Mouse (Mus musculus) CH12.LX (cell line): ENCODE measurements at regions not wholly inside any gene's neighbourhood (a gene's known extent, or its start where the extent isn't known, plus 50 kb on each side); places are given as distances from the start of the nearest gene placed in this dataset.

ENCODE experiments used
- DNase-seq: peaks from one replicate; pipeline ENCODE4 v3.0.0-alpha.2; 2013; ENCODE audit errors: extremely low read depth
- H3K27ac ChIP-seq: 2 replicates; pipeline ENCODE4 v1.5.1; 2012; ENCODE audit warnings: low read depth, mild to moderate bottlenecking, control low read depth, moderate library complexity; ENCODE audit not compliant: insufficient read depth
- H3K27me3 ChIP-seq: replicated peaks from 2 replicates; pipeline ENCODE3; 2012; ENCODE audit warnings: inconsistent platforms
- H3K36me3 ChIP-seq, 2 experiments: replicated peaks in 1 of 2; 2 replicates each; pipeline versions ENCODE3 to v1.6.1; 2012; ENCODE audit warnings: inconsistent platforms in 1 of 2, low read length in 1 of 2, mild to moderate bottlenecking in 1 of 2, mixed read lengths in 1 of 2, moderate library complexity in 1 of 2; ENCODE audit not compliant: control insufficient read depth in 1 of 2, insufficient read depth in 1 of 2
- H3K4me1 ChIP-seq, 2 experiments: 2 replicates each; pipeline ENCODE4 v1.6.1; 2012; ENCODE audit warnings: inconsistent platforms in 1 of 2, moderate library complexity in 1 of 2; ENCODE audit not compliant: insufficient read depth in 2 of 2, control insufficient read depth in 1 of 2
- H3K4me2 ChIP-seq: 2 replicates; pipeline ENCODE4 v1.6.1; 2012; ENCODE audit warnings: low read depth, mild to moderate bottlenecking, control low read depth; ENCODE audit not compliant: poor library complexity, insufficient read depth, severe bottlenecking
- H3K4me3 ChIP-seq, 3 experiments: fragments of 150-350 bp in 1 of 3; sonication (generic) in 1 of 3; replicated peaks in 1 of 3; 2 replicates each; pipeline versions ENCODE3 to v1.5.1; 2011 to 2012; ENCODE audit warnings: low read depth in 2 of 3, low read length in 2 of 3, mild to moderate bottlenecking in 2 of 3, moderate library complexity in 2 of 3, control low read depth in 1 of 3, improper control_type of control experiment in 1 of 3, inconsistent platforms in 1 of 3, mixed read lengths in 1 of 3; ENCODE audit not compliant: poor library complexity in 1 of 3
- H3K79me2 ChIP-seq: replicated peaks from 2 replicates; pipeline ENCODE4 v1.6.1; 2012; ENCODE audit warnings: mild to moderate bottlenecking, moderate library complexity; ENCODE audit not compliant: control insufficient read depth, poor library complexity, insufficient read depth, severe bottlenecking; ENCODE audit errors: extremely low read depth
- H3K9ac ChIP-seq: 2 replicates; pipeline ENCODE4 v1.6.1; 2012; ENCODE audit warnings: low read depth, mild to moderate bottlenecking, control low read depth, moderate library complexity; ENCODE audit not compliant: insufficient read depth
- H3K9me3 ChIP-seq: replicated peaks from 2 replicates; pipeline ENCODE3; 2012; ENCODE audit warnings: low read length, inconsistent platforms, mixed read lengths
- BHLHE40 ChIP-seq: IDR thresholded peaks from 2 replicates; pipeline ENCODE4 v1.6.1; 2011; ENCODE audit warnings: mild to moderate bottlenecking, low read depth, low read length, improper control_type of control experiment
- CTCF ChIP-seq, 2 experiments: IDR thresholded peaks in 1 of 2; conservative IDR thresholded peaks in 1 of 2; 2 replicates each; pipeline ENCODE4 v1.5.1; 2011 to 2012; ENCODE audit warnings: low read depth in 2 of 2, low read length in 2 of 2, improper control_type of control experiment in 1 of 2, inconsistent platforms in 1 of 2, mild to moderate bottlenecking in 1 of 2, moderate library complexity in 1 of 2
- E2F4 ChIP-seq: IDR thresholded peaks from 2 replicates; pipeline ENCODE4 v1.6.1; 2011; ENCODE audit warnings: low read depth, low read length, improper control_type of control experiment; ENCODE audit not compliant: insufficient replicate concordance
- ELF1 ChIP-seq: IDR thresholded peaks from 2 replicates; pipeline ENCODE4 v1.6.1; 2014; ENCODE audit warnings: low read depth, mild to moderate bottlenecking, inconsistent platforms, low read length, improper control_type of control experiment
- EP300 ChIP-seq: IDR thresholded peaks from 2 replicates; pipeline ENCODE4 v1.6.1; 2011; ENCODE audit warnings: low read length, improper control_type of control experiment
- ETS1 ChIP-seq: conservative IDR thresholded peaks from 2 replicates; pipeline ENCODE4 v1.6.1; 2012; ENCODE audit warnings: low read depth, mild to moderate bottlenecking, inconsistent platforms, low read length, improper control_type of control experiment, moderate library complexity
- GABPA ChIP-seq: IDR thresholded peaks from 2 replicates; pipeline ENCODE4 v1.6.1; 2012; ENCODE audit warnings: low read depth, low read length, improper control_type of control experiment, inconsistent platforms; ENCODE audit not compliant: insufficient replicate concordance
- JUND ChIP-seq: conservative IDR thresholded peaks from 2 replicates; pipeline ENCODE4 v1.6.1; 2011; ENCODE audit warnings: low read depth, low read length, improper control_type of control experiment
- KAT2A ChIP-seq: IDR thresholded peaks from 2 replicates; pipeline ENCODE4 v1.6.1; 2012; ENCODE audit warnings: low read length, improper control_type of control experiment, inconsistent platforms; ENCODE audit not compliant: insufficient replicate concordance
- MAZ ChIP-seq: IDR thresholded peaks from 2 replicates; pipeline ENCODE4 v1.6.1; 2012; ENCODE audit warnings: low read depth, mild to moderate bottlenecking, inconsistent platforms, low read length, improper control_type of control experiment, moderate library complexity
- MEF2A ChIP-seq: IDR thresholded peaks from 2 replicates; pipeline ENCODE4 v1.6.1; 2014; ENCODE audit warnings: low read depth, mild to moderate bottlenecking, inconsistent platforms, low read length, improper control_type of control experiment, borderline replicate concordance
- MXI1 ChIP-seq: IDR thresholded peaks from 2 replicates; pipeline ENCODE4 v1.6.1; 2011; ENCODE audit warnings: mild to moderate bottlenecking, low read depth, low read length, improper control_type of control experiment
- MYC ChIP-seq: IDR thresholded peaks from 2 replicates; pipeline ENCODE4 v1.6.1; 2011; ENCODE audit warnings: low read depth, mild to moderate bottlenecking, improper control_type of control experiment, low read length
- NELFE ChIP-seq: IDR thresholded peaks from 2 replicates; pipeline ENCODE4 v1.6.1; 2011; ENCODE audit warnings: low read depth, low read length, improper control_type of control experiment
- NRF1 ChIP-seq: IDR thresholded peaks from 2 replicates; pipeline ENCODE4 v1.6.1; 2014; ENCODE audit warnings: low read depth, mild to moderate bottlenecking, inconsistent platforms, low read length, improper control_type of control experiment, moderate library complexity
- PAX5 ChIP-seq: IDR thresholded peaks from 2 replicates; pipeline ENCODE4 v1.6.1; 2012; ENCODE audit warnings: low read length, inconsistent platforms, mixed read lengths
- POLR2A ChIP-seq: IDR thresholded peaks from 2 replicates; pipeline ENCODE4 v1.6.1; 2011; ENCODE audit warnings: low read depth, mild to moderate bottlenecking, improper control_type of control experiment, low read length
- POLR2AphosphoS2 ChIP-seq: IDR thresholded peaks from 2 replicates; pipeline ENCODE4 v1.6.1; 2011; ENCODE audit warnings: low read depth, low read length, improper control_type of control experiment
- RAD21 ChIP-seq: IDR thresholded peaks from 2 replicates; pipeline ENCODE4 v1.6.1; 2011; ENCODE audit warnings: low read depth, mild to moderate bottlenecking, low read length, improper control_type of control experiment, moderate library complexity
- RCOR1 ChIP-seq: conservative IDR thresholded peaks from 2 replicates; pipeline ENCODE4 v1.6.1; 2012; ENCODE audit warnings: low read depth, mild to moderate bottlenecking, inconsistent platforms, low read length, improper control_type of control experiment
- SIN3A ChIP-seq: IDR thresholded peaks from 2 replicates; pipeline ENCODE4 v1.6.1; 2012; ENCODE audit warnings: low read length, improper control_type of control experiment, inconsistent platforms
- SMC3 ChIP-seq: IDR thresholded peaks from 2 replicates; pipeline ENCODE4 v1.6.1; 2011; ENCODE audit warnings: low read depth, low read length, improper control_type of control experiment
- TCF12 ChIP-seq: IDR thresholded peaks from 2 replicates; pipeline ENCODE4 v1.6.1; 2014; ENCODE audit warnings: low read depth, mild to moderate bottlenecking, inconsistent platforms, low read length, improper control_type of control experiment
- USF1 ChIP-seq: IDR thresholded peaks from 2 replicates; pipeline ENCODE4 v1.6.1; 2014; ENCODE audit warnings: low read depth, mild to moderate bottlenecking, inconsistent platforms, low read length, improper control_type of control experiment
- USF2 ChIP-seq: conservative IDR thresholded peaks from 2 replicates; pipeline ENCODE4 v1.6.1; 2011; ENCODE audit warnings: low read depth, low read length, improper control_type of control experiment
- ZC3H11A ChIP-seq: IDR thresholded peaks from 2 replicates; pipeline ENCODE4 v1.6.1; 2012; ENCODE audit warnings: low read depth, mild to moderate bottlenecking, inconsistent platforms, low read length, improper control_type of control experiment
- ZKSCAN1 ChIP-seq: IDR thresholded peaks from 2 replicates; pipeline ENCODE4 v1.6.1; 2012; ENCODE audit warnings: low read depth, inconsistent platforms, low read length, improper control_type of control experiment, borderline replicate concordance
- ZMIZ1 ChIP-seq: IDR thresholded peaks from 2 replicates; pipeline ENCODE4 v1.6.1; 2012; ENCODE audit warnings: low read depth, mild to moderate bottlenecking, inconsistent platforms, low read length, improper control_type of control experiment
- dilution Hi-C: fragments of 300-500 bp; cut with MboI; formaldehyde crosslinking; loops from 2 replicates; pipeline ENCODE4 v1.14.3; 2020; ENCODE audit warnings: low sequenced_read_pairs; ENCODE audit not compliant: extremely low pct_unique_long_range_greater_than_20kb, extremely low pct_ligation_motif_present
- in situ Hi-C: fragments of 300-500 bp; cut with MboI; formaldehyde crosslinking; loops from 3 replicates; pipeline ENCODE4 v1.14.3; 2019; ENCODE audit warnings: low sequenced_read_pairs, low pct_ligation_motif_present, low pct_unique_long_range_greater_than_20kb, mixed read lengths

GRCm38 (mm10) chr1:23462411-23462810 is 64.8 kb upstream of the Ogfrl1 start:
- no peaks in the 10 kb centered on the region for H3K79me2 ChIP-seq
- in situ Hi-C loops (no loop called here), dilution Hi-C loops (no loop called here)
- no peaks in the 10 kb centered on the region; a peak in 1 of 4 replicates for H3K4me1 ChIP-seq
- H3K27me3 ChIP-seq: no peaks in the 10 kb centered on the region
- H3K4me2 ChIP-seq: no peak overlapping the region
- H3K4me3 ChIP-seq: no peak overlapping the region
- H3K9ac ChIP-seq: no peak overlapping the region
- H3K36me3 ChIP-seq: no peaks in the 10 kb centered on the region
- no peaks in the 10 kb centered on the region for H3K9me3 ChIP-seq
- TF ChIP-seq MYC: no peak
- no peak for TF ChIP-seq ELF1
- no peak for TF ChIP-seq CTCF (conservative IDR thresholded peaks at IDR 0.05 in 1 of 2, IDR thresholded peaks at IDR 0.05 in 1 of 2; ENCODE audit: low read depth in 2 of 2, low read length in 2 of 2)
- TF ChIP-seq NELFE: no peak
- TF ChIP-seq ZMIZ1: no peak
- TF ChIP-seq USF2: no peak
- no peak for TF ChIP-seq MEF2A
- no peak for TF ChIP-seq MAZ
- no peak for TF ChIP-seq BHLHE40
- no peak for TF ChIP-seq RCOR1
- TF ChIP-seq KAT2A: no peak
- no peak for TF ChIP-seq EP300
- TF ChIP-seq SMC3: no peak
- TF ChIP-seq USF1: no peak
- no peak for TF ChIP-seq ZKSCAN1
- TF ChIP-seq, all 38 proteins: peak for 0
- no peak overlapping the region for H3K27ac ChIP-seq
- no peak for DNase-seq

- Histone ChIP-seq H3K4me2 (no peak overlapping the region), H3K4me1 (no peaks in the 10 kb centered on the region; a peak in 1 of 4 replicates), H3K27ac (no peak overlapping the region), H3K27me3 (no peaks in the 10 kb centered on the region), H3K79me2 (no peaks in the 10 kb centered on the region), H3K9ac (no peak overlapping the region), H3K36me3 (no peaks in the 10 kb centered on the region), H3K9me3 (no peaks in the 10 kb centered on the region), H3K4me3 (no peak overlapping the region)
- no peak for DNase-seq
- in situ Hi-C loops (no loop called here), dilution Hi-C loops (no loop called here)
- TF ChIP-seq POLR2AphosphoS2 (no peak), PAX5 (no peak), ETS1 (no peak), JUND (no peak), GABPA (no peak), RAD21 (no peak), TCF12 (no peak), NRF1 (no peak), MYC (no peak), MAZ (no peak), E2F4 (no peak), POLR2A (no peak), KAT2A (no peak), SIN3A (no peak), ZC3H11A (no peak), MXI1 (no peak)
Measured at GRCm38 (mm10) chr1:23464081-23464480, 66.5 kb upstream of the Ogfrl1 start.
